ENCODE assay signal across 8 mouse cellular contexts in genomic region chr17:12210544-12211132, GRCm38 (mm10).
DNase-seq lines count a peak whose midpoint lies in the region; ATAC-seq lines count a peak whose summit lies in the region.

No protein-coding gene starts in this region.

- peak; percentile 94 for ATAC-seq in megakaryocyte, adult 5-6 weeks (ENCODE audit: poor library complexity, severe bottlenecking)

- DNase-seq in R1 (ENCODE audit: low read depth, low spot score), result peak; percentile 79
- DNase-seq in cerebellum, adult 18-20 months, result peak; percentile 82 to 90
- DNase-seq in forelimb bud, embryonic 11.5 days (ENCODE audit: low read depth, low spot score), result peak; percentile 88
- peak; percentile 74 for DNase-seq in hindlimb bud, embryonic 11.5 days (ENCODE audit: extremely low spot score, low read depth, low spot score)
- peak; percentile 81 to 92 for DNase-seq in left cerebral cortex, adult 18-20 months (ENCODE audit: low spot score in 2 of 2)
- DNase-seq in right cerebral cortex, postnatal 25 days, result peak; percentile 77
- peak; percentile 70 to 85 for DNase-seq in urinary bladder, postnatal 36 days (ENCODE audit: low spot score in 2 of 2)

Comparison
In these comparisons a context has a peak if more than half of its experiments do, and no peak if none do; other contexts are left out.
1. Peak in every context shown above with its lines: DNase-seq and ATAC-seq.